Mouse (Mus musculus) MEL (cell line): ENCODE data around the gene Pxylp1. TPM values are rescaled to one million over a fixed set of nuclear protein-coding genes. Genes with fewer than 3 reads are reported as not detected.

Source experiments
- DNase-seq: peaks from one replicate; pipeline ENCODE4 v3.0.0; 2011; ENCODE audit warnings: low read depth, low spot score
- H3K27ac ChIP-seq: 2 replicates; pipeline ENCODE4 v1.5.1; 2012; ENCODE audit warnings: low read depth, mild to moderate bottlenecking, control low read depth, low read length, moderate library complexity; ENCODE audit not compliant: control insufficient read depth
- H3K27me3 ChIP-seq, 2 experiments: fragments of 150-350 bp in 1 of 2; sonication (generic) in 1 of 2; 2 replicates each; pipeline ENCODE4 v1.6.1; 2012; ENCODE audit warnings: low read length in 2 of 2, mild to moderate bottlenecking in 2 of 2, improper control_type of control experiment in 1 of 2, moderate library complexity in 1 of 2; ENCODE audit not compliant: insufficient read depth in 2 of 2, control insufficient read depth in 1 of 2
- H3K36me3 ChIP-seq, 2 experiments: 2 replicates each; pipeline ENCODE4 v1.6.1; 2012 to 2014; ENCODE audit warnings: low read length in 2 of 2, improper control_type of control experiment in 1 of 2, inconsistent platforms in 1 of 2, mild to moderate bottlenecking in 1 of 2; ENCODE audit not compliant: insufficient read depth in 2 of 2, control insufficient read depth in 1 of 2
- H3K4me1 ChIP-seq, 2 experiments: fragments of 150-350 bp in 1 of 2; sonication (generic) in 1 of 2; 2 replicates each; pipeline ENCODE4 v1.6.1; 2012; ENCODE audit warnings: low read length in 2 of 2, improper control_type of control experiment in 1 of 2, mild to moderate bottlenecking in 1 of 2; ENCODE audit not compliant: insufficient read depth in 2 of 2, control insufficient read depth in 1 of 2
- H3K4me3 ChIP-seq, 2 experiments: fragments of 150-350 bp in 1 of 2; sonication (generic) in 1 of 2; 2 replicates each; pipeline ENCODE4 v1.5.1; 2012; ENCODE audit warnings: low read depth in 2 of 2, low read length in 2 of 2, mild to moderate bottlenecking in 2 of 2, moderate library complexity in 2 of 2, control low read depth in 1 of 2, improper control_type of control experiment in 1 of 2; ENCODE audit not compliant: control insufficient read depth in 1 of 2, insufficient read depth in 1 of 2
- H3K79me2 ChIP-seq: 2 replicates; pipeline ENCODE4 v1.6.1; 2012; ENCODE audit warnings: mild to moderate bottlenecking, low read length, moderate library complexity; ENCODE audit not compliant: control insufficient read depth, poor library complexity, insufficient read depth
- H3K9ac ChIP-seq: 2 replicates; pipeline ENCODE4 v1.6.1; 2012; ENCODE audit warnings: low read depth, mild to moderate bottlenecking, control low read depth, low read length, moderate library complexity; ENCODE audit not compliant: control insufficient read depth, poor library complexity, severe bottlenecking
- H3K9me3 ChIP-seq: fragments of 150-350 bp; sonication (generic); replicated peaks from 2 replicates; pipeline ENCODE4 v1.6.1; 2012; ENCODE audit warnings: mild to moderate bottlenecking, low read length, improper control_type of control experiment, moderate library complexity; ENCODE audit not compliant: insufficient read depth
- BHLHE40 ChIP-seq: IDR thresholded peaks from 2 replicates; pipeline ENCODE4 v1.6.1; 2012; ENCODE audit warnings: low read depth, mild to moderate bottlenecking, inconsistent platforms, low read length, improper control_type of control experiment, borderline replicate concordance
- CHD1 ChIP-seq: IDR thresholded peaks from 2 replicates; pipeline ENCODE4 v1.6.1; 2012; ENCODE audit warnings: low read depth, mild to moderate bottlenecking, inconsistent platforms, low read length, improper control_type of control experiment
- CHD2 ChIP-seq: IDR thresholded peaks from 2 replicates; pipeline ENCODE4 v1.6.1; 2011; ENCODE audit warnings: low read length, improper control_type of control experiment
- E2F4 ChIP-seq: IDR thresholded peaks from 2 replicates; pipeline ENCODE4 v1.6.1; 2011; ENCODE audit warnings: low read depth, low read length, improper control_type of control experiment, borderline replicate concordance
- ELF1 ChIP-seq: IDR thresholded peaks from 2 replicates; pipeline ENCODE4 v1.6.1; 2014; ENCODE audit warnings: low read depth, mild to moderate bottlenecking, inconsistent platforms, low read length, improper control_type of control experiment, moderate library complexity
- EP300 ChIP-seq, 2 experiments: IDR thresholded peaks; 2 replicates each; pipeline ENCODE4 v1.6.1; 2011; ENCODE audit warnings: improper control_type of control experiment in 2 of 2, low read length in 2 of 2, low read depth in 1 of 2, mild to moderate bottlenecking in 1 of 2
- ETS1 ChIP-seq: IDR thresholded peaks from 2 replicates; pipeline ENCODE4 v1.6.1; 2012; ENCODE audit warnings: low read depth, mild to moderate bottlenecking, inconsistent platforms, low read length, improper control_type of control experiment, moderate library complexity
- GABPA ChIP-seq: IDR thresholded peaks from 2 replicates; pipeline ENCODE4 v1.6.1; 2012; ENCODE audit warnings: low read depth, mild to moderate bottlenecking, inconsistent platforms, low read length, improper control_type of control experiment, moderate library complexity
- GATA1 ChIP-seq: IDR thresholded peaks from 2 replicates; pipeline ENCODE4 v1.6.1; 2011; ENCODE audit warnings: low read depth, low read length, improper control_type of control experiment
- HCFC1 ChIP-seq: IDR thresholded peaks from 2 replicates; pipeline ENCODE4 v1.6.1; 2012; ENCODE audit warnings: low read depth, mild to moderate bottlenecking, inconsistent platforms, low read length, improper control_type of control experiment, moderate library complexity
- JUND ChIP-seq: IDR thresholded peaks from 2 replicates; pipeline ENCODE4 v1.6.1; 2011; ENCODE audit warnings: low read depth, mild to moderate bottlenecking, improper control_type of control experiment, low read length
- KAT2A ChIP-seq: conservative IDR thresholded peaks from 2 replicates; pipeline ENCODE4 v1.6.1; 2012; ENCODE audit warnings: low read depth, low read length, improper control_type of control experiment, inconsistent platforms
- MAFK ChIP-seq: IDR thresholded peaks from 2 replicates; pipeline ENCODE4 v1.6.1; 2011; ENCODE audit warnings: low read depth, mild to moderate bottlenecking, low read length, improper control_type of control experiment, borderline replicate concordance
- MAX ChIP-seq: IDR thresholded peaks from 2 replicates; pipeline ENCODE4 v1.6.1; 2011; ENCODE audit warnings: low read length, improper control_type of control experiment
- MAZ ChIP-seq: IDR thresholded peaks from 2 replicates; pipeline ENCODE4 v1.6.1; 2012; ENCODE audit warnings: low read depth, mild to moderate bottlenecking, inconsistent platforms, low read length, improper control_type of control experiment
- MEF2A ChIP-seq: IDR thresholded peaks from 2 replicates; pipeline ENCODE4 v1.6.1; 2014; ENCODE audit warnings: low read depth, mild to moderate bottlenecking, inconsistent platforms, low read length, improper control_type of control experiment; ENCODE audit not compliant: poor library complexity, insufficient replicate concordance, severe bottlenecking; ENCODE audit errors: extremely low read depth
- MXI1 ChIP-seq: IDR thresholded peaks from 2 replicates; pipeline ENCODE4 v1.6.1; 2011; ENCODE audit warnings: mild to moderate bottlenecking, low read depth, low read length, improper control_type of control experiment
- MYB ChIP-seq: IDR thresholded peaks from 2 replicates; pipeline ENCODE4 v1.6.1; 2011; ENCODE audit warnings: mild to moderate bottlenecking, low read depth, low read length, improper control_type of control experiment
- MYC ChIP-seq: IDR thresholded peaks from 2 replicates; pipeline ENCODE4 v1.6.1; 2011; ENCODE audit warnings: low read depth, mild to moderate bottlenecking, low read length, improper control_type of control experiment, moderate library complexity
- NELFE ChIP-seq: IDR thresholded peaks from 2 replicates; pipeline ENCODE4 v1.6.1; 2011; ENCODE audit warnings: low read depth, low read length, improper control_type of control experiment
- NRF1 ChIP-seq: IDR thresholded peaks from 2 replicates; pipeline ENCODE4 v1.6.1; 2014; ENCODE audit warnings: low read depth, mild to moderate bottlenecking, inconsistent platforms, low read length, improper control_type of control experiment, moderate library complexity; ENCODE audit not compliant: poor library complexity, insufficient read depth, severe bottlenecking
- POLR2A ChIP-seq, 2 experiments: IDR thresholded peaks; 2 replicates each; pipeline ENCODE4 v1.6.1; 2011 to 2012; ENCODE audit warnings: low read length in 2 of 2, mild to moderate bottlenecking in 2 of 2, control low read depth in 1 of 2, improper control_type of control experiment in 1 of 2, low read depth in 1 of 2, moderate library complexity in 1 of 2; ENCODE audit not compliant: control insufficient read depth in 1 of 2, insufficient read depth in 1 of 2, poor library complexity in 1 of 2
- POLR2AphosphoS2 ChIP-seq: IDR thresholded peaks from 2 replicates; pipeline ENCODE4 v1.6.1; 2011; ENCODE audit warnings: low read length, improper control_type of control experiment
- POLR2AphosphoS5 ChIP-seq: IDR thresholded peaks from 2 replicates; pipeline ENCODE4 v1.6.1; 2012; ENCODE audit warnings: low read depth, borderline replicate concordance, mild to moderate bottlenecking, inconsistent platforms, low read length, moderate library complexity, mixed read lengths
- RAD21 ChIP-seq: IDR thresholded peaks from 2 replicates; pipeline ENCODE4 v1.6.1; 2011; ENCODE audit warnings: mild to moderate bottlenecking, low read depth, low read length, improper control_type of control experiment
- RCOR1 ChIP-seq: IDR thresholded peaks from 2 replicates; pipeline ENCODE4 v1.6.1; 2012; ENCODE audit warnings: low read depth, mild to moderate bottlenecking, inconsistent platforms, low read length, improper control_type of control experiment
- SIN3A ChIP-seq: IDR thresholded peaks from 2 replicates; pipeline ENCODE4 v1.6.1; 2012; ENCODE audit warnings: low read length, improper control_type of control experiment, inconsistent platforms
- TAL1 ChIP-seq: IDR thresholded peaks from 2 replicates; pipeline ENCODE4 v1.6.1; 2012; ENCODE audit warnings: mild to moderate bottlenecking, inconsistent platforms, low read length, moderate library complexity, mixed read lengths
- TBP ChIP-seq: IDR thresholded peaks from 2 replicates; pipeline ENCODE4 v1.8.0; 2011; ENCODE audit warnings: low read depth, low read length, improper control_type of control experiment
- TCF12 ChIP-seq: IDR thresholded peaks from 2 replicates; pipeline ENCODE4 v1.6.1; 2014; ENCODE audit warnings: low read depth, mild to moderate bottlenecking, inconsistent platforms, low read length, improper control_type of control experiment, moderate library complexity
- UBTF ChIP-seq: IDR thresholded peaks from 2 replicates; pipeline ENCODE4 v1.6.1; 2012; ENCODE audit warnings: low read depth, mild to moderate bottlenecking, inconsistent platforms, low read length, improper control_type of control experiment, moderate library complexity, borderline replicate concordance; ENCODE audit not compliant: insufficient read depth
- USF1 ChIP-seq: IDR thresholded peaks from 2 replicates; pipeline ENCODE4 v1.6.1; 2014; ENCODE audit warnings: low read depth, mild to moderate bottlenecking, inconsistent platforms, low read length, improper control_type of control experiment, moderate library complexity
- USF2 ChIP-seq, 2 experiments: IDR thresholded peaks; 2 replicates each; pipeline ENCODE4 v1.6.1; 2011 to 2012; ENCODE audit warnings: improper control_type of control experiment in 2 of 2, low read length in 2 of 2, borderline replicate concordance in 1 of 2, inconsistent platforms in 1 of 2, low read depth in 1 of 2, mild to moderate bottlenecking in 1 of 2; ENCODE audit not compliant: insufficient read depth in 1 of 2
- ZC3H11A ChIP-seq: IDR thresholded peaks from 2 replicates; pipeline ENCODE4 v1.6.1; 2012; ENCODE audit warnings: low read depth, mild to moderate bottlenecking, inconsistent platforms, low read length, improper control_type of control experiment
- ZKSCAN1 ChIP-seq: IDR thresholded peaks from 2 replicates; pipeline ENCODE4 v1.6.1; 2012; ENCODE audit warnings: low read depth, mild to moderate bottlenecking, inconsistent platforms, low read length, improper control_type of control experiment, moderate library complexity
- ZMIZ1 ChIP-seq: IDR thresholded peaks from 2 replicates; pipeline ENCODE4 v1.6.1; 2012; ENCODE audit warnings: low read depth, mild to moderate bottlenecking, inconsistent platforms, low read length, improper control_type of control experiment, moderate library complexity
- ZNF384 ChIP-seq: IDR thresholded peaks from 2 replicates; pipeline ENCODE4 v1.6.1; 2012; ENCODE audit warnings: low read depth, mild to moderate bottlenecking, inconsistent platforms, low read length, improper control_type of control experiment
- polyA plus RNA-seq, 2 experiments: library from polyadenylated mRNA; stranded (reverse) in 1 of 2; unstranded in 1 of 2; fragments of >175 nt in 1 of 2; fragments of >200 nt in 1 of 2; gene quantifications; 2 replicates each; pipeline versions ENCODE4 v1.2.1 to v1.2.4; 2012; ENCODE audit warnings: low replicate concordance in 2 of 2, low read depth in 1 of 2; ENCODE audit not compliant: insufficient read length in 2 of 2, insufficient read depth in 1 of 2, missing spikeins in 1 of 2
- total RNA-seq: library from RNA; depleted of rRNA; stranded (reverse); fragments of 300-350 nt; gene quantifications from 2 replicates; pipeline ENCODE4 v1.2.3, GENCODE M21; 2012

The Pxylp1 gene
- total and polyA plus RNA-seq, 3 experiments = 5.7 to 9.9 TPM; not detected in 1

GRCm38 (mm10) chr9:96795399-96795928 is 97.0 kb downstream of the Pxylp1 start:
- peak overlapping the region; percentile 34 for H3K27ac ChIP-seq
- H3K9ac ChIP-seq = peak overlapping the region; percentile 66
- peaks cover 0 to 3% of the 10 kb centered on the region in 2 experiments; a peak in 1 of 4 replicates for H3K36me3 ChIP-seq
- peaks cover 2 to 4% of the 10 kb centered on the region in 2 experiments; a peak in 2 of 4 replicates for H3K4me1 ChIP-seq
- H3K9me3 ChIP-seq = no peaks in the 10 kb centered on the region
- no peaks in the 10 kb centered on the region for H3K27me3 ChIP-seq
- no peaks in the 10 kb centered on the region for H3K79me2 ChIP-seq
- peak; percentile 79 for DNase-seq
- peak overlapping the region; percentile 51 to 74 for H3K4me3 ChIP-seq
- TF ChIP-seq POLR2A (IDR thresholded peaks at IDR 0.05; ENCODE audit: control insufficient read depth in 1 of 2, insufficient read depth in 1 of 2, low read depth in 1 of 2, low read length in 2 of 2, poor library complexity in 1 of 2) (peak; percentile 30 to 74; a peak in 3 of 4 replicates), MAX (peak; percentile 94), GATA1 (no peak), POLR2AphosphoS2 (no peak), BHLHE40 (peak; percentile 74; the same call in 1 of the 2 replicates), ZC3H11A (no peak), JUND (no peak), MAFK (no peak), RAD21 (no peak), SIN3A (peak; percentile 15; the same call in 1 of the 2 replicates), USF2 (IDR thresholded peaks at IDR 0.05; ENCODE audit: borderline replicate concordance in 1 of 2, insufficient read depth in 1 of 2, low read depth in 1 of 2, low read length in 2 of 2) (peak in 1 of 2 experiments; percentile 70; a peak in 2 of 4 replicates), ETS1 (no peak), MEF2A (no peak), GABPA (no peak), POLR2AphosphoS5 (no peak), MXI1 (peak; percentile 92), TAL1 (no peak), MYB (no peak), ELF1 (no peak), USF1 (peak; percentile 92), HCFC1 (peak; percentile 92), CHD2 (no peak), TBP (no peak; the same call in 1 of the 2 replicates), ZMIZ1 (peak; percentile 55; the same call in 1 of the 2 replicates), NELFE (peak; percentile 67), MAZ (no peak), MYC (peak; percentile 79), RCOR1 (no peak), TCF12 (no peak), EP300 (IDR thresholded peaks at IDR 0.05; ENCODE audit: low read depth in 1 of 2, low read length in 2 of 2) (no peak), KAT2A (peak; percentile 66), ZKSCAN1 (no peak), ZNF384 (no peak), NRF1 (no peak), E2F4 (no peak), UBTF (no peak), CHD1 (no peak)
